Mouse (Mus musculus): ENCODE measurements around the gene Ypel2. TPM values are rescaled to one million over a fixed set of nuclear protein-coding genes. Genes with fewer than 3 reads are reported as not detected.
A peak's percentile ranks its signal among the peaks of the same experiment; 100 is the strongest.

Ypel2 gene
- polyA plus RNA-seq, 1 experiment from 2014 or later: 7.7 TPM

DNA sequence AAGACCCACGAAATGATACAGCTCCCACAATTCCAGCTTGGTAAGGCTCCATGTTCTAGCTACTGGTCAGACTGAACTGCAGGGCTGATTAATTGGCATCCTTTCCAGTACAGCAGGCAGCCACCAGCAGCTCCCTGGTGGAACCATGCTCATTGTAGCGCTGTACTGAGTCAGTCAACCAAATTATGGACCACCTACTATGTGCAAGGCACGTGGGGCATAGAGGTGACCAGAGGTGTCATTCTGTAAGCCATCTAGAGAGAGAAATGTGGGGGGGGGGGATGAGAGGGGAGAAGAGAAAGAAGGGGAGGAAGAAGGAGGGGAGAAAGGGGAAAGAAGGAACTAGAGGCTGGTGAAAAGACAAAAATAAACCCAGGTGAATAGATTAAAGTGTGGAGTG is 68.9 kb downstream of the Ypel2 start:
- H3K4me3 ChIP-seq (replicated peaks; ENCODE audit: low read length): no peak overlapping the region
- no peak overlapping the region for H3K27ac ChIP-seq (ENCODE audit: low read length)
- H3K4me2 ChIP-seq (ENCODE audit: low read depth, low read length): no peak overlapping the region
- ATAC-seq (ENCODE audit: insufficient read depth, low FRiP score): no peak
- H3K9ac ChIP-seq (ENCODE audit: low read length): no peak overlapping the region
- H3K27me3 ChIP-seq (ENCODE audit: control insufficient read depth, insufficient read depth, low read length): no peaks in the 10 kb centered on the region
- no peaks in the 10 kb centered on the region for H3K36me3 ChIP-seq (ENCODE audit: control insufficient read depth, insufficient read depth, low read length)
- H3K9me3 ChIP-seq (replicated peaks; ENCODE audit: control insufficient read depth, low read length): no peaks in the 10 kb centered on the region
- WGBS: 79% methylated on average over 3 of the region's 3 CpGs
- 0 out of 2 replicates have a peak, but pooled peaks cover 3% of the 10 kb centered on the region for H3K4me1 ChIP-seq (ENCODE audit: control insufficient read depth, insufficient read depth, low read length)

DNA sequence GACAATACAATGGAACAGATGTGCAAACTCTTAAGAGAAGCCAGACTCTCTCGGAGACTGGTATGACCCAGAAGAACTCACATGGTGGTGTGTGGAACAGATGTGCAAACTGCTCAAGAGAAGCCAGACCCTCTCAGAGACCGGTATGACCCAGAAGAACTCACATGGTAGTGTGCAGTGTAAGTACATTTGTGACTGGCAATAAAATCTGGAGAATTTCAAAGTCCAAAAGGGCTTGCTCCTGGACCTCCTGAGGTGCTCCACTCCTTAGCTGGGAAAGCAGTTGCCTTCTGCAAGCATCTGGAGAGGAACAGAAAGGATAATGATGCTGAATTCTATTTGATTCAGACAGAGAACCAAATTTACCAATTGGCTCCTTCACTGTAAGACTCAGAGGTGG is 69.9 kb downstream of the Ypel2 start:
- Histone ChIP-seq H3K27ac (ENCODE audit: low read length) (no peak overlapping the region), H3K27me3 (ENCODE audit: control insufficient read depth, insufficient read depth, low read length) (no peaks in the 10 kb centered on the region), H3K9me3 (replicated peaks; ENCODE audit: control insufficient read depth, low read length) (no peaks in the 10 kb centered on the region), H3K4me3 (replicated peaks; ENCODE audit: low read length) (no peak overlapping the region), H3K36me3 (ENCODE audit: control insufficient read depth, insufficient read depth, low read length) (no peaks in the 10 kb centered on the region), H3K9ac (ENCODE audit: low read length) (no peak overlapping the region), H3K4me2 (ENCODE audit: low read depth, low read length) (no peak overlapping the region), H3K4me1 (ENCODE audit: control insufficient read depth, insufficient read depth, low read length) (0 out of 2 replicates have a peak, but pooled peaks cover 3% of the 10 kb centered on the region)
- 63% methylated on average over 2 of the region's 2 CpGs for WGBS
- ATAC-seq (ENCODE audit: insufficient read depth, low FRiP score): no peak

DNA sequence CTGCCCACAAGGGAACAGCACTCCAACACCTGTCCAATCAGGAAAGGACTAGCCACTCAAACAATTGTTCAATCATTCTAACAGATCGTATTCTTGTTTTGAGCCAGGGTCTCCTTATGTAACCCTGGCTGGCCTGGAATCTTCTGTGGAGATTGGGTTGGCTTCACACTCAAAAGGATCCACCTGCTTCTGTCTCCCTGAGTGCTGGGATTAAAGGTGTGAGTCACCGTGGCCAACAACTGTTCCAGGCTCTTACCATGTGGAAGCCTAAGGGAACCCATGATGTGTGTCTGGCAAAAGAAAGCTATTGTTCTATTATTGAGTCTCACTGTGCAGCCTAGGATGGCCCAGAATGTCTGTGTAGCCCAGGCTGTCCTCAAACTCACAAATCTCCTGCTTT is 71.5 kb downstream of the Ypel2 start:
- no peak overlapping the region for H3K9ac ChIP-seq (ENCODE audit: low read length)
- no peak for ATAC-seq (ENCODE audit: insufficient read depth, low FRiP score)
- no peak overlapping the region for H3K4me2 ChIP-seq (ENCODE audit: low read depth, low read length)
- WGBS: 81% methylated on average over 2 of the region's 2 CpGs
- no peaks in the 10 kb centered on the region for H3K36me3 ChIP-seq (ENCODE audit: control insufficient read depth, insufficient read depth, low read length)
- 0 out of 2 replicates have a peak, but pooled peaks cover 3% of the 10 kb centered on the region for H3K4me1 ChIP-seq (ENCODE audit: control insufficient read depth, insufficient read depth, low read length)
- H3K9me3 ChIP-seq (replicated peaks; ENCODE audit: control insufficient read depth, low read length): no peaks in the 10 kb centered on the region
- no peaks in the 10 kb centered on the region for H3K27me3 ChIP-seq (ENCODE audit: control insufficient read depth, insufficient read depth, low read length)
- H3K27ac ChIP-seq (ENCODE audit: low read length): no peak overlapping the region
- no peak overlapping the region for H3K4me3 ChIP-seq (replicated peaks; ENCODE audit: low read length)

DNA sequence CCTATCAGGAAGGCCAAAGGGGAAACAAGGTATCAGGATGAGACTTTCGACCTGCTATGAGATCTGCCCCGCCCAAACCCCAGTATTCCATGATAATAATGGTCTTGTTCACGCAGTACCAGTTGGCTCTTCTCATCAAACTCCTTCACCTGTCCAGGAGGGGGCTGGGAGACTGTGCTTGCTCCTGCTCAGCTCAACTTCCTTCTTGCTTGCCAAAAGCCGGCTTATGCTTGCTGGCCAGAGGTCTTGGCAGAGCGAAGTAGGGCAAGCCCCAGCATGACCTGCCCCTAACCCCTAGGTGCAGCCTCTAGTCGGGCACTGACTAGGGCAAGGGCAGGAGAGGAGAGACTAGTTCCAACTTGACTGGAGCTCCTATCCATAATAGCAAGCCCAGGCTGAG is 72.2 kb downstream of the Ypel2 start:
- Histone ChIP-seq H3K9me3 (replicated peaks; ENCODE audit: control insufficient read depth, low read length) (no peaks in the 10 kb centered on the region), H3K4me3 (replicated peaks; ENCODE audit: low read length) (no peak overlapping the region), H3K36me3 (ENCODE audit: control insufficient read depth, insufficient read depth, low read length) (no peaks in the 10 kb centered on the region), H3K4me2 (ENCODE audit: low read depth, low read length) (no peak overlapping the region), H3K9ac (ENCODE audit: low read length) (no peak overlapping the region), H3K27me3 (ENCODE audit: control insufficient read depth, insufficient read depth, low read length) (no peaks in the 10 kb centered on the region), H3K27ac (ENCODE audit: low read length) (no peak overlapping the region), H3K4me1 (ENCODE audit: control insufficient read depth, insufficient read depth, low read length) (0 out of 2 replicates have a peak, but pooled peaks cover 3% of the 10 kb centered on the region)
- WGBS: 72% methylated on average over 6 of the region's 6 CpGs
- ATAC-seq (ENCODE audit: insufficient read depth, low FRiP score): no peak

DNA sequence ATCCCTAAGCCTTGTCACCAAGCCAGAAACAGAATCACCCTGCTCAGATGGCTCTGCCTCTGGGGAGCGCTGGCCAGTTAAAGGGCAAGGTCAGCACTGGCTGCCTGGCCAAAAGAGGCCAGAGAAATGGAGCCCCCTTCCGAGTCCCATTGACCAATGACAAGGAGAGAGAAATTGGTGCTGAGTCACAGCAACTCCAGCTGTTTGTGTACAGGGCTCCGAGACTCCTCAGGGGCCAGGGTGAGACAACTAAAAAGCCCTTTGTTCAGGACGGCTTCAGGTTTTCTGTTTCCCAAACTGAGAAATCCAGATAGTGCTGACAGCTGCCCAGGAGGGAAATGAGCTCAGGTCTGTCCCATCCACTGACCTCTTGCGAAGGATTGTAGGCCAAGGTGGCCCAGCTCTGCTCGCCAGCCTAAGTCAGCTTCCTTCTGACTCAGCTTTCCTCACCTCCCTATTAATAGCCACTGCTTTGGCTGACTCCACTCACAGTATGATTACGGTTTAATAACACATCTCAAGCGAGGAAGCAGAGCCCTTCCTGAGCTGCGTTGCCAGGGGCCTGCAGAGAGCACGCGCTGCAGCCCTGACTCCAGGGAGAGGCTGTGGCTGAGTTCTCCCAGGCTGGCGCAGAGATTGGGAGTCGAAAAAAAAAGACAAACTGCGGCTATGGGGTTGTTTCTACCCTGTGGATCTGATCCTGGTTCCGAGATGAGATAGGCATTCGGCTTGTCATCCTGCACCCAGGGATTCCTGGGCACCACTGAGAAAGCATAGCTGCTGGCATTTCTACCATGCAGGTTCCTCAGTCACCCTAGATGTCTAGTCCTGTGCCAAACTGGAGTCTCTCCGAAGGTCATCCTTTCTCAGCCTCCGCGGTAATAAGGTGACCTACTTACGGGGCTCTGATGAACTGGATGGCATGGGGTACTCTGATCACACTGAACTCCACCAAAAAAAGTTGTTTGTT is 73.1 kb downstream of the Ypel2 start:
- Histone ChIP-seq H3K4me2 (ENCODE audit: low read depth, low read length) (no peak overlapping the region), H3K4me1 (ENCODE audit: control insufficient read depth, insufficient read depth, low read length) (0 out of 2 replicates have a peak, but pooled peaks cover 3% of the 10 kb centered on the region), H3K9me3 (replicated peaks; ENCODE audit: control insufficient read depth, low read length) (no peaks in the 10 kb centered on the region), H3K4me3 (replicated peaks; ENCODE audit: low read length) (no peak overlapping the region), H3K27me3 (ENCODE audit: control insufficient read depth, insufficient read depth, low read length) (no peaks in the 10 kb centered on the region), H3K27ac (ENCODE audit: low read length) (no peak overlapping the region), H3K36me3 (ENCODE audit: control insufficient read depth, insufficient read depth, low read length) (no peaks in the 10 kb centered on the region), H3K9ac (ENCODE audit: low read length) (no peak overlapping the region)
- peak; percentile 52; the same call in 1 of the 2 replicates for ATAC-seq (ENCODE audit: insufficient read depth, low FRiP score)
- 63% methylated on average over 20 of the region's 20 CpGs for WGBS

DNA sequence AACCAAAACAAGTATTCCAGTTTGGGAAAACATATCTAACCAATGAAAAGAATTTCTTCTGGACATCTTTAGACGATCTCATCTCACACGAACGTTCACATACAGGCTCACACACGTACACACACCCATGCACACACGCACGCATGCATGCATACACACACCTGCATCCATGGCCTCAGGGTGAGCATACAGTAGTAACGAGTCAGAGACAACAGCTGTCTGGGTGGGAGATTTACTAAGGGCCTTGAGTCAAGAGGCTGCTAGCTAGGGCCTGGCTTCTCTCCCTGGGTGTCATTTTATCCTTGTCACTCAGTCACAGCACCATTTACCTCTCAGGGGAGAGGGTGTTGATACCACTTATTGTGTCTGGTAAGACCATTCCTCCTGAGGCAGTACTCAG is 74.0 kb downstream of the Ypel2 start:
- ATAC-seq (ENCODE audit: insufficient read depth, low FRiP score): no peak
- 90% methylated on average over 7 of the region's 7 CpGs for WGBS

DNA sequence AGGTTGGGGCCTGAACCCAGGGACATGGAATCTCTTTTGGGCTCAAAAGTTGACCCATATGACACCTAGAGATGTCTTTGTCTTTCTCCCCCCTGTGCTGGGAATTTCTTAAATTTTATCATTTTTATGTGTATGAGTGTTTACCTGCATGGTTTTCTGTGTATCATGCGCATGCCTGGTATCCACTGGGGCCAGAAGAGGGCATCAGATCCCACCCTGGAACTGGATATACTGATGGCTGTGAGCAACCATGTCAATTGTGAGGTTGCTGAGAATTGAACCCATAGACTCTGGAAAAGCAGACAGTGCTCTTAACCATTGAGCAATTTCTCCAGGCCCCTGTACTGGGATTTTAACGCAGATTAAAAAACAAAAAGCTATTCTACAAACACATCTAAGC is 76.0 kb downstream of the Ypel2 start:
- no peaks in the 10 kb centered on the region for H3K9me3 ChIP-seq (replicated peaks; ENCODE audit: control insufficient read depth, low read length)
- ATAC-seq (ENCODE audit: insufficient read depth, low FRiP score): no peak
- H3K27ac ChIP-seq (ENCODE audit: low read length): no peak overlapping the region
- no peaks in the 10 kb centered on the region for H3K4me1 ChIP-seq (ENCODE audit: control insufficient read depth, insufficient read depth, low read length)
- 98% methylated on average over 2 of the region's 2 CpGs for WGBS
- no peak overlapping the region for H3K4me2 ChIP-seq (ENCODE audit: low read depth, low read length)
- H3K27me3 ChIP-seq (ENCODE audit: control insufficient read depth, insufficient read depth, low read length): no peaks in the 10 kb centered on the region
- no peak overlapping the region for H3K9ac ChIP-seq (ENCODE audit: low read length)
- H3K36me3 ChIP-seq (ENCODE audit: control insufficient read depth, insufficient read depth, low read length): no peaks in the 10 kb centered on the region
- H3K4me3 ChIP-seq (replicated peaks; ENCODE audit: low read length): no peak overlapping the region

More for the DNA sequence above, 74.0 kb downstream of the Ypel2 start:
- no peaks in the 10 kb centered on the region for H3K4me1 ChIP-seq (ENCODE audit: control insufficient read depth, insufficient read depth, low read length)
- H3K4me3 ChIP-seq (replicated peaks; ENCODE audit: low read length): no peak overlapping the region
- H3K27me3 ChIP-seq (ENCODE audit: control insufficient read depth, insufficient read depth, low read length): no peaks in the 10 kb centered on the region
- H3K9me3 ChIP-seq (replicated peaks; ENCODE audit: control insufficient read depth, low read length): no peaks in the 10 kb centered on the region
- H3K9ac ChIP-seq (ENCODE audit: low read length): no peak overlapping the region
- H3K36me3 ChIP-seq (ENCODE audit: control insufficient read depth, insufficient read depth, low read length): no peaks in the 10 kb centered on the region
- no peak overlapping the region for H3K27ac ChIP-seq (ENCODE audit: low read length)
- H3K4me2 ChIP-seq (ENCODE audit: low read depth, low read length): no peak overlapping the region

DNA sequence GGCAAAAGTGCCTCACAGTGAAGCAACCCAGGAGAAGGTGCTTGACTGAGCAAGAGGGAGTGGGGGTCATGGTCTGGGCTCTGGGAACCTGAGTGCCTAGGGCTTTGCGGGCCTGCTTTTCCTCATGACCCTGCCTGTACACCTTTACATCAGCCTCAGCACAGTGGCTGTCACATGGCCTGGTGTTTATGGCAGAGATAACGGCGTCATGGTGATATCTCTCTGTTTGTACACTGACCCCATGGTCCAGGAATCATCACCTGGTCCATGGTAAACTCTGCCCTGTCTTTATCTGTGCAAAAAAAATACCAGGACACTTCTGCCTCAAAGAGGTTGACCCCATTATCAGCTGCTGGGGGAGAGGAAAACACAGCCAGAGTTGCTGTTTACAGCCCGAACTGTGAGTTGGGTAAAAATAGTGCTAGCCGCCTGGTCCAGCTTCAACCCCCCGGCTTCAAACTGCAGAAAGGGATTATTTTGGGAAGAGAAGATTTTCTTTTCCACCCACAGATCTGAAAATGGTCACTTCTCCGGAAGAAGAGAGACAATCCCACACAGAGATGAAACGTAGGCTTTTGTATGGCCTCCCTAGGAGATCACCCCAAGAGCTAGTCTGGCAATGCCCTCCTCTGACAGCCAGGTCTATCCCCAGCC is 76.8 kb downstream of the Ypel2 start:
- Histone ChIP-seq H3K4me2 (ENCODE audit: low read depth, low read length) (no peak overlapping the region), H3K4me1 (ENCODE audit: control insufficient read depth, insufficient read depth, low read length) (no peaks in the 10 kb centered on the region), H3K4me3 (replicated peaks; ENCODE audit: low read length) (no peak overlapping the region), H3K27ac (ENCODE audit: low read length) (no peak overlapping the region), H3K9ac (ENCODE audit: low read length) (no peak overlapping the region), H3K36me3 (ENCODE audit: control insufficient read depth, insufficient read depth, low read length) (no peaks in the 10 kb centered on the region), H3K27me3 (ENCODE audit: control insufficient read depth, insufficient read depth, low read length) (no peaks in the 10 kb centered on the region), H3K9me3 (replicated peaks; ENCODE audit: control insufficient read depth, low read length) (no peaks in the 10 kb centered on the region)
- ATAC-seq (ENCODE audit: insufficient read depth, low FRiP score): no peak
- WGBS: 50% methylated on average over 8 of the region's 8 CpGs

DNA sequence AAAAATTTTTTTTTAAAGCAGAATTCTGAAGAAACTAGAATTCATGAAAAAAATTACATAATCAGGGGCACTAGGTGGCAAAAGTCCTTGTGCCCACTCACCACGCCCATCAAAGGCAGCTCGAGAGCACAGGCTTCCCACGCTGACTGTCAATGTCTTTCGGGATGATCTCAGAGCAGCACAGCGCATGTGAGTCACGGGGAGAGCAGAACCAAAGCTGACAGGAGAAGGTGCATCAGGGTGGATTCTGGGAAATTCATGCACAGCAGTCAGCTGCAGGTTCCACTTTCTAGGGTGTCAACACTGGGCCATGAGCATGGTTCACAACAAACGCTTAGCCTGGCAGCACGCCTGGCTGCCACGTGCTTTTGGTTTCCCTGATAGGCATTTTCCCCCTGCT is 79.2 kb downstream of the Ypel2 start:
- no peaks in the 10 kb centered on the region for H3K4me1 ChIP-seq (ENCODE audit: control insufficient read depth, insufficient read depth, low read length)
- no peaks in the 10 kb centered on the region for H3K9me3 ChIP-seq (replicated peaks; ENCODE audit: control insufficient read depth, low read length)
- 81% methylated on average over 9 of the region's 9 CpGs for WGBS
- H3K9ac ChIP-seq (ENCODE audit: low read length): no peak overlapping the region
- no peaks in the 10 kb centered on the region for H3K27me3 ChIP-seq (ENCODE audit: control insufficient read depth, insufficient read depth, low read length)
- no peaks in the 10 kb centered on the region for H3K36me3 ChIP-seq (ENCODE audit: control insufficient read depth, insufficient read depth, low read length)
- no peak overlapping the region for H3K4me2 ChIP-seq (ENCODE audit: low read depth, low read length)
- H3K4me3 ChIP-seq (replicated peaks; ENCODE audit: low read length): no peak overlapping the region
- ATAC-seq (ENCODE audit: insufficient read depth, low FRiP score): no peak
- no peak overlapping the region for H3K27ac ChIP-seq (ENCODE audit: low read length)
